Mouse (Mus musculus): ENCODE measurements around the gene Fpr1. TPM values are rescaled to one million over a fixed set of nuclear protein-coding genes. Genes with fewer than 3 reads are reported as not detected.
A peak's percentile ranks its signal among the peaks of the same experiment; 100 is the strongest.

Gene Fpr1
- total RNA-seq, 2 experiments from 2014 or later, result not detected

GRCm38 (mm10) chr17:17827658-17828190 is 56.0 kb downstream of the Fpr1 start:
- DNase-seq, result peak; percentile 64 to 66
- intact Hi-C loops (cut with DNase I), result loop anchor here (10.0 kb wide), 1 partner anchor 203 kb away; the partner anchor contains the start of gene Lnpep

GRCm38 (mm10) chr17:17826751-17827657 is 56.7 kb downstream of the Fpr1 start, which contains the start of gene Spaca6:
Spaca6 (plus strand) TSS chr17:17827158.
- intact Hi-C loops (cut with DNase I), result loop anchor here (10.0 kb wide), 1 partner anchor 202 kb away; the partner anchor contains the start of gene Lnpep
- DNase-seq, result peak; percentile 96 to 97

Small RNAs within 50 kb of the gene (microRNA-seq; reads per million reads assigned to microRNA genes)
- gene Gm25927 (0 reads per million in 2 experiments), gene Mir125a (11,288 to 12,046 reads per million in 2 experiments), gene Mir99b (8,587 to 8,650 reads per million in 2 experiments), gene Mirlet7e (0 reads per million in 2 experiments)

Other genes starting within 250 kb of the Fpr1 start
- not detected for gene Vmn2r90, start 180.2 kb downstream of the Fpr1 start, total RNA-seq (2021)
- gene Spaca6, start 56.8 kb downstream of the Fpr1 start, total RNA-seq (2021), result 10 to 100 TPM; 14.9 to 23.6 TPM
- gene Has1, start 28.7 kb downstream of the Fpr1 start, total RNA-seq (2021), result under 1 TPM; 0.69 to 0.98 TPM
- gene Fpr2, start 3.9 kb upstream of the Fpr1 start, total RNA-seq (2021), result under 1 TPM in 1 of 2 experiments, not detected in 1; 0.20 TPM
- not detected for gene Fpr3, start 3.9 kb upstream of the Fpr1 start, total RNA-seq (2021)
- gene Fpr-rs4, start 137.8 kb upstream of the Fpr1 start, total RNA-seq (2021), result not detected
- gene Vmn2r124, start 165.5 kb upstream of the Fpr1 start, total RNA-seq (2021), result not detected
- not detected for gene Vmn2r91, start 201.1 kb upstream of the Fpr1 start, total RNA-seq (2021)